Mouse (Mus musculus) heart, postnatal 25 days (tissue): ENCODE measurements around the gene Ccdc57. TPM values are rescaled to one million over a fixed set of nuclear protein-coding genes. Genes with fewer than 3 reads are reported as not detected.
A peak's percentile ranks its signal among the peaks of the same experiment; 100 is the strongest.

Experiments
- DNase-seq: peaks from one replicate; pipeline ENCODE4 v3.0.0; 2022; ENCODE audit warnings: low spot score
- intact Hi-C: fragments of 180-260 bp; cut with DNase I; formaldehyde crosslinking; loops from one replicate; pipeline ENCODE4 v1.15.1; 2025
- total RNA-seq, 2 experiments: library from RNA; stranded (reverse); gene quantifications; 2 replicates each; pipeline ENCODE4 v1.2.3; 2021

Gene Ccdc57
- total RNA-seq = 1 to 10 TPM; 1.2 to 1.3 TPM

GRCm38 (mm10) chr11:120932564-120933398, at the start of gene Ccdc57:
Gene Ccdc57 (minus strand): TSS chr11:120932872.
- intact Hi-C loops = no loop called here
- DNase-seq = peak; percentile 71

GRCm38 (mm10) chr11:120982459-120982858, 49.8 kb upstream of the Ccdc57 start:
- intact Hi-C loops = no loop called here
- no peak for DNase-seq

GRCm38 (mm10) chr11:120981661-120982060, 49.0 kb upstream of the Ccdc57 start:
- intact Hi-C loops = no loop called here
- DNase-seq = no peak

- no peak for DNase-seq
- intact Hi-C loops = no loop called here
Measured at GRCm38 (mm10) chr11:120980427-120981035, 47.9 kb upstream of the Ccdc57 start.

- no peak for DNase-seq
- intact Hi-C loops = no loop called here
Measured at GRCm38 (mm10) chr11:120979711-120980426, 47.2 kb upstream of the Ccdc57 start.

- no peak for DNase-seq
- intact Hi-C loops = no loop called here
Measured at GRCm38 (mm10) chr11:120973318-120973717, 40.6 kb upstream of the Ccdc57 start.

GRCm38 (mm10) chr11:120971237-120971636, 38.6 kb upstream of the Ccdc57 start:
- no peak for DNase-seq
- intact Hi-C loops = no loop called here

- intact Hi-C loops = no loop called here
Measured at GRCm38 (mm10) chr11:120969742-120970141, 37.1 kb upstream of the Ccdc57 start.

GRCm38 (mm10) chr11:120965587-120965986, 32.9 kb upstream of the Ccdc57 start:
- intact Hi-C loops = no loop called here
- DNase-seq = no peak

More at GRCm38 (mm10) chr11:120969742-120970141, 37.1 kb upstream of the Ccdc57 start:
- DNase-seq = no peak

- intact Hi-C loops = no loop called here
- no peak for DNase-seq
Measured at GRCm38 (mm10) chr11:120964195-120965157, 31.8 kb upstream of the Ccdc57 start.

GRCm38 (mm10) chr11:120962909-120963308, 30.2 kb upstream of the Ccdc57 start:
- no peak for DNase-seq
- intact Hi-C loops = no loop called here

GRCm38 (mm10) chr11:120962050-120962771, 29.5 kb upstream of the Ccdc57 start:
- intact Hi-C loops = no loop called here
- no peak for DNase-seq

GRCm38 (mm10) chr11:120961594-120961993, 28.9 kb upstream of the Ccdc57 start:
- intact Hi-C loops = no loop called here

GRCm38 (mm10) chr11:120960248-120960647, 27.6 kb upstream of the Ccdc57 start:
- no peak for DNase-seq
- intact Hi-C loops = no loop called here

More at GRCm38 (mm10) chr11:120961594-120961993, 28.9 kb upstream of the Ccdc57 start:
- DNase-seq = no peak

- no peak for DNase-seq
- intact Hi-C loops = no loop called here
Measured at GRCm38 (mm10) chr11:120959564-120959963, 26.9 kb upstream of the Ccdc57 start.

GRCm38 (mm10) chr11:120959066-120959465, 26.4 kb upstream of the Ccdc57 start:
- DNase-seq = no peak
- intact Hi-C loops = no loop called here

- intact Hi-C loops = no loop called here
- DNase-seq = no peak
Measured at GRCm38 (mm10) chr11:120957731-120958257, 25.1 kb upstream of the Ccdc57 start.

GRCm38 (mm10) chr11:120957052-120957451, 24.4 kb upstream of the Ccdc57 start:
- intact Hi-C loops = no loop called here
- DNase-seq = no peak

GRCm38 (mm10) chr11:120955701-120956100, 23.0 kb upstream of the Ccdc57 start:
- intact Hi-C loops = no loop called here
- no peak for DNase-seq
